Mouse (Mus musculus) adrenal gland, postnatal 25 days (tissue): Measurements from ENCODE around the gene Nfix. TPM values are rescaled to one million over a fixed set of nuclear protein-coding genes. Genes with fewer than 3 reads are reported as not detected.

Experiments
- DNase-seq: peaks from one replicate; pipeline ENCODE4 v3.0.0; 2021; ENCODE audit warnings: mixed read lengths
- total RNA-seq: library from RNA; stranded (reverse); gene quantifications from 2 replicates; pipeline ENCODE4 v1.2.3, GENCODE M21; 2021

Nfix gene
- total RNA-seq, 1 experiment from 2014 or later = 111 TPM

DNA sequence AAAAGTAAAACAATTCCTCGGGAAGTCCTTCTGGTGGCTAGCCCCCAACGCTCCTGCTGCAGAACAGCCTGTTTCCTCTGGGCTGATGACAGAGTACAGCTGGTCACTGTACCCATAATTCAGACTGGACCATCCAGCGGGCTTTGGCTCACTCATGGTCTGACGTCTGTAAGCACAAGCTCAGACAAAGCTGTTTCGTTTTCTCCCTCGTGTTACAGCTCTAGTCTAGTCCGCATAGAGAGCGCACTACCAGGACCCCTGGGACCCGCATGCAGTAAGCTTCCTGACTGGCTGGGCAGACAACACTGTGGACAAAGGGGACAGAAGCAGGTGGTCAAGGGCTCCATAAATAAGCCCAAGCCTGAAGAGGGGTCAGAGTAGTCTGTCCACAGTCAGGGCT lies 33.7 kb downstream of the Nfix start:
- DNase-seq = no peak

- DNase-seq = no peak
Observed at GRCm38 (mm10) chr8:84765629-84766028, 34.5 kb downstream of the Nfix start.

DNA sequence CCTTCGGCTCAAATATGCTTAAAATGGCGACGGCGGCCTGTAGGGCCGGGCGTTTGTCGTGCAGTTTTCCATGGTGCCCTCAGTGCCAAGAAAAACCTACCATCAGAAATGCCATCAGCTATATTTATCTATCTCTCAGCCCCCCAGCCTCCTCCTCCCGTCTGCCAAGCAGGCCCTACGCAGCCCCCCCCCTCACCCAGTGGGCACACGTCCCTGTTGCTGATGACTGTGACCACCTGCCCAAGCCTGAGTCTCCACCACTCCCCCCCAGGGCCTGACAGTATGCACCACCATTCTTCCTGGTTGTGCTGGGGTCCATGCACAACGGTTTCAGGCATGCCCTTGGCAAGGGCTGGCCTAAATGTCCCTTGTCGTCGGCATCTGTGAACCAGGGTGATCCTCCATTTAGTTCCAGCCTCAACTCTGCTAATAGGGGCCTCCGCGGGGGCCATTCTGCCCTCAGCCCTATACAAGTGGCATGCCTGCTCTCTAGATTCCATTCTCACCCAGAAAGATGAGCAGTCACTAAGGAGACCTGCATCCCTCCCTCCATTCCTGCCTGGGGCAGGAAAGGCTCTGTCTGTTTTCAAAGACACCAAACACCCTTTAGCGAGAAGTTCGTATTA lies 35.2 kb downstream of the Nfix start:
- no peak for DNase-seq

- no peak for DNase-seq
Observed at GRCm38 (mm10) chr8:84764100-84764499, 36.0 kb downstream of the Nfix start.

DNA sequence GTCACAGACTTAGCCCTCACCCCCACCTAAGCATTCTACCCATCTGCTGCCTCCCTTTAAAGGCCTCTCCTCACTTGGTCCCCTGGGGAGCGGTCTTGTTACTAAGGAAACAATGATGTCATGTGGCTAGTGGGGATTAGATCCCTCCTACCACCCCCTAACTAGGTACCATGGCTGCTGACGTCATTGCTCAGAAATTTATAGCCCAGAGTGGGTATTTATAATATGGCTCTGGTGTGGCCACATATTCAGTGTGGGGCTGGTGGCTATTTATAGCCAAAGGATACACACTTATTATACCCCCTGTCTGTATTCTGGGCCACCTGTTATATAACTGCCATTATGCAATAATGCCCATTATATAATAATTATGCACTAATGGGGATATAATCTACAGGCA lies 39.2 kb downstream of the Nfix start:
- no peak for DNase-seq

- DNase-seq = no peak
Observed at GRCm38 (mm10) chr8:84760405-84760805, 39.7 kb downstream of the Nfix start.

GRCm38 (mm10) chr8:84759718-84760117 lies 40.4 kb downstream of the Nfix start:
- no peak for DNase-seq

- DNase-seq = no peak
Observed at GRCm38 (mm10) chr8:84759126-84759525, 41.0 kb downstream of the Nfix start.

DNA sequence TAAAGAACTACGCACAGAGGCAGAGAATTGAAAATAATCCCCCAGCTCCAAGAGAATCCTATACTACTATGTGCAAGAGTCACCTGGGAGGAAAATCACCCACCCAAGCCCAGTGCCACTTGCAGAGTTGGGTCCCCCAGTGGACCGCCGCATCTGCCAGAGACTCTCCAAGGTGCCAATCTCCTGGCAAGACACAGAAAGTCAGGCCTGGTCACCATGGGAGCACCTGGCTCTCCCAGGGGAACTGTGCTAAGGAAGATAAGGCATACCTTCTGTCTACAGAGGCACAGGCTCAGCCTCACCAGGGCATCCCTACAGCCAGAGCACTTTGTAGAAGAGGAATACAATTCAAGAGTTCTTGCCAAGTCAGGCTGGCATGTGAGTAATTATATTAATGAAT lies 41.8 kb downstream of the Nfix start:
- DNase-seq = no peak

DNA sequence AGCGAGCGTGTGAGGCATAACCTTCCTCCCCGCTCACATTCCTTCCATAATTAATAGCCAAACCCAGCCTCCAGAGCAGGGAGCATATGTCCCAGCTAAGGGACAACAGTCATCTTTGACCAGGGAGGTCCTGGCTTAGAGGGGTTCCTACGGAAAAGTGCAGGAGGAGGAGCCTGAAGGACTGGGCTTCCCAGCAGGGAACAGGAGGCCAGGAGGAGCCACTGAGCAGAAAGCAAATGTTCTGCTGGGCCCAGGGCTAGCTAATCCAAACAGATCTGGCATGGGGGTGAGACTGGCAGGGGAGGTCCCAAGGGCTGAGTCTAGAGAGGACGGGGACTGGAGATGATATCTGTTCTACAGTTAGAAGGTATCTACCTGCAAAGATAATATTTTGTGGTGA lies 42.6 kb downstream of the Nfix start:
- DNase-seq = no peak

GRCm38 (mm10) chr8:84752734-84753582 lies 47.2 kb downstream of the Nfix start:
- DNase-seq = no peak

DNA sequence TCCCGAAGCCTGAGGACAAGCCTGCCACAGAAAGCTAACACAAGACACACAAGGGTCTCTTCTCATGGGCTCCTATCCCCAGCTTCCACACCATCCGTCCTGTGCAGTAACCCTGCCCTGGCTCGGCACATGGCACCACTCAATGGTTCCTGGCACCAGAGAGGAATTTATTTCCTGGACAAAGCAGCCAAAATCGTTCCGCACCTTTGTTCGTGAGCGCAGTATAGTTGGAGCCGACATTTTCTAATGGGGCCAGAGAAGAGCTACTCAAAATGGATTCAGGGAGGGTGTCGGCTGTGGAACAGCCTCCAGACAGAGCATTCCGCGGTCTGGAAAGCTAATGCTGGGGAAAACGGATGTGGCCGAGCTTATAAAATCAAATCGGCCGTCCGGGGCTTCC lies 50.6 kb downstream of the Nfix start:
- no peak for DNase-seq

GRCm38 (mm10) chr8:84745032-84745925 lies 54.9 kb downstream of the Nfix start:
- DNase-seq = no peak

DNA sequence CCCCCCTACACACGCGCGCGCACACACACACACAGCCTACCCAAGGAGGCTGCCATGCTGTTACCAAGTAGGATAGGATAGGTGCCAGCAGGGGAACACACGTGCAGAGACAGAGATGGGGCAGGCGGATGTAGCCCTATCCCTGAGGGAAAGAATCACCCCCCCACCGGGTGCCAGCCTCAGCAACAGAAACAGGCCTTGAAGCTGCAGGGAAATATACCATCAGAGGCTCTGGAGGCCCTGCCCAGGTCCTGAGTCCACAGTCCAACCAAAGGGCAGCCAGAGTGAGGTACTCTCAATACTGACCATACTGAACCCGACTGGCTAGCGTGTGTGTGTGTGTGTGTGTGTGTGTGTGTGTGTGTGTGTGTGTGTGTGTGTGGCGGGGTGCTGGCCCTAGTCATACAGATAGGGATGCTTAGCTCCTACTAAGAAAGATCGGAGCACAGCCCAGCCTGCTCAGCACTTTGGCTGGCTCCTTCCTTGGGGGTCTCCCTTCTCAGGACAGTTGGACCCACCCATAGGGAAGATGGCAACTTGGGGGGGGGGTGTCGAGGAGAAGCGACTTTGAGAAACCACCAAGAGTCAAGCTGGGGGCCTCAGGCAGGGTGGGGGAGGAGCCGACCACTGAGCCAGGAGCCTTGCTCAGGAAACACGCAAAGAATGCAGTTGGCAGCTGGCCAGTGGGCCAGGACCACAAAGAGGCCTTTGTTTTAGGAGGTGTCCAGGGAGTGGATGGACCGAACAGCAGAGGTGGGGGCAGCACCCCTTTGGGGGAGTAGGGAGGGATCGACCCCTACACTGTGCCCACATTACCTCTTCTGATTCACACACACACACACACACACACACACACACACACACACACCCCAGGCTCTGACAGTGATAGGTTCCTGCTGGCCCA lies 56.4 kb downstream of the Nfix start:
- peak; percentile 63 for DNase-seq

GRCm38 (mm10) chr8:84743054-84743415 lies 57.1 kb downstream of the Nfix start:
- DNase-seq = no peak

- DNase-seq = no peak
Observed at GRCm38 (mm10) chr8:84742171-84743053, 57.7 kb downstream of the Nfix start.

DNA sequence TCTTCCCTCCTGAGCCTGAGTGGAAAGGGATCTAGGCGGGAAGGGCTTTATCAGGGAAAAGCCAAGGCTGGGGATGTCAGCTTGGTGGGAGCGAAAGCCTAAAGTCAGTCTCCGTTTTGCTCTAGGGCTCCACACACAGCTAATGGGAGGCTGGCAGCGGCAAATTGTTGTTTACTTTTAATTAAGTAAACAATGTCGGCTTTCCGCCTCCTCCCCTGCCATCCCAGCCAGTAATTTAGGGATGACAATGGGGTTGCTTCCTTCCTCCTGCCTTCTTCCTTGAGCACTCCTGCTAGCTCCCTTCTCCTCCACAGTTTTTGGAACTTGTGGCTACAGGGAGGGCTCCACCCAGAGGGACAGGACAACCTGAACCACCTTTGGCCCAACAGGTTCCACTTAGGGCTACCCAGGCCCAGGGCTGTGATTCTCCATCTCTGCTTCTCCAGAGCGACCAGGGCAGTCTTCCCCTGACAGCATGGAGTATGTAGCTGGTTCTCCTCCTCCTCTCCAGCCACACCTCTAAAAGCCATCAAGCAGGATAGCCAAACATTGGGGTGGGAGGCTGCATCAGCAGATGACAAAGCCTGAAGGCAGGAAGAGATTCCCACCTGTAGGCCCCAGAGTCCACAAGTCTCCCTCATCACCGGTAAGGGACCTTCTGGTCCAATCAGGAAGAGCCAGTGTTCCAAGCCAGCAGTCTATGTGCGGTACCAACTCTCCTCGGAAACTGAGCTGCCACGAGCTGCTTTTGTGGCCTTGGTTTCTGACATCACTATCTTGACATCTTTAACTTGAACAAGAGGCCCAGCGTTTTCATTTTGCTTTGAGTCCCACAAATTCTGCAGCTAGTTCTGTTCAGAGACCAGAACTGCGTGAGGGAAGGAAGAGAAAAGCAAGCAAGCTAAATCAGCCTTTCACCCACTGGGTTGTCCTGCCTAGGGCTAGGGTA lies 59.0 kb downstream of the Nfix start:
- no peak for DNase-seq

GRCm38 (mm10) chr8:84739401-84739742 lies 60.8 kb downstream of the Nfix start:
- DNase-seq = no peak

DNA sequence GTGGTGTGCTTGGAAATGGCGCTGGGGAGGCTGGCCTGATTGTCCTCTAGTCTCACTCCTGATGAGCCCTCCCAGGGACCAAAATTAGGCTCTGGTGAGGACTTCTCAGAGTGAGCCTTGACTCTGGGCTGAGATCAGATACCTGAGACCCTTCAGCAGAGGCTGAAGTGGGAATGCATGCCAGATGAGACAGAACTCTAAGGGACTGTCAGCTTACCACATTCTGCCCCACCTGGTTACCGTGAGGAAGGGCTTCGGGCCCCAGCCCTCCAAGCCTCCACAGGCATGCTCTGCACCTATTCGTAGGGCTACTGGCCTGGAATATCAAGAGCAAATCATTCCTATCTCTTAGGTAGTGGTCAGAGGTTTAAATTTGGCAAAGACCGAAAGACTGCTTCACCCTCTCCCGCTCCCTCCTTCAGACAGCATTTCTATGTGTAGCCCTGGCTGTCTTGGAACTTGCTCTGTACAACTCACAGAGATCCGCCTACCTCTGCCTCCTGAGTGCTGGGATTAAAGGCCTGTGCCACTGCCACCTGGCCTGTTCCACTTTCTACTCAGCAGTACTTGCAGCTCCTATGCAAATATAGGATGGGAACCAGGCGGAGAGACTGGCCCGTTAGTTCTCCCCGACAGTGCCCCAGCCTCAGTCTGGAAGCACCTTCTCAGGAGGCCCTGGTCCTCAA lies 61.3 kb downstream of the Nfix start:
- DNase-seq = no peak
